Mouse (Mus musculus) CH12.LX (cell line): ENCODE data around the gene Olfr643. TPM values are rescaled to one million over a fixed set of nuclear protein-coding genes. Genes with fewer than 3 reads are reported as not detected.

Experiments
- DNase-seq: peaks from one replicate; pipeline ENCODE4 v3.0.0-alpha.2; 2013; ENCODE audit errors: extremely low read depth
- H3K27ac ChIP-seq: 2 replicates; pipeline ENCODE4 v1.5.1; 2012; ENCODE audit warnings: low read depth, mild to moderate bottlenecking, control low read depth, moderate library complexity; ENCODE audit not compliant: insufficient read depth
- H3K27me3 ChIP-seq: replicated peaks from 2 replicates; pipeline ENCODE3; 2012; ENCODE audit warnings: inconsistent platforms
- H3K36me3 ChIP-seq, 2 experiments: replicated peaks in 1 of 2; 2 replicates each; pipeline versions ENCODE3 to v1.6.1; 2012; ENCODE audit warnings: inconsistent platforms in 1 of 2, low read length in 1 of 2, mild to moderate bottlenecking in 1 of 2, mixed read lengths in 1 of 2, moderate library complexity in 1 of 2; ENCODE audit not compliant: control insufficient read depth in 1 of 2, insufficient read depth in 1 of 2
- H3K4me1 ChIP-seq, 2 experiments: 2 replicates each; pipeline ENCODE4 v1.6.1; 2012; ENCODE audit warnings: inconsistent platforms in 1 of 2, moderate library complexity in 1 of 2; ENCODE audit not compliant: insufficient read depth in 2 of 2, control insufficient read depth in 1 of 2
- H3K4me2 ChIP-seq: 2 replicates; pipeline ENCODE4 v1.6.1; 2012; ENCODE audit warnings: low read depth, mild to moderate bottlenecking, control low read depth; ENCODE audit not compliant: poor library complexity, insufficient read depth, severe bottlenecking
- H3K4me3 ChIP-seq, 3 experiments: fragments of 150-350 bp in 1 of 3; sonication (generic) in 1 of 3; replicated peaks in 1 of 3; 2 replicates each; pipeline versions ENCODE3 to v1.5.1; 2011 to 2012; ENCODE audit warnings: low read depth in 2 of 3, low read length in 2 of 3, mild to moderate bottlenecking in 2 of 3, moderate library complexity in 2 of 3, control low read depth in 1 of 3, improper control_type of control experiment in 1 of 3, inconsistent platforms in 1 of 3, mixed read lengths in 1 of 3; ENCODE audit not compliant: poor library complexity in 1 of 3
- H3K79me2 ChIP-seq: replicated peaks from 2 replicates; pipeline ENCODE4 v1.6.1; 2012; ENCODE audit warnings: mild to moderate bottlenecking, moderate library complexity; ENCODE audit not compliant: control insufficient read depth, poor library complexity, insufficient read depth, severe bottlenecking; ENCODE audit errors: extremely low read depth
- H3K9ac ChIP-seq: 2 replicates; pipeline ENCODE4 v1.6.1; 2012; ENCODE audit warnings: low read depth, mild to moderate bottlenecking, control low read depth, moderate library complexity; ENCODE audit not compliant: insufficient read depth
- H3K9me3 ChIP-seq: replicated peaks from 2 replicates; pipeline ENCODE3; 2012; ENCODE audit warnings: low read length, inconsistent platforms, mixed read lengths
- CHD1 ChIP-seq: IDR thresholded peaks from 2 replicates; pipeline ENCODE4 v1.6.1; 2012; ENCODE audit warnings: low read depth, low read length, improper control_type of control experiment, inconsistent platforms
- CTCF ChIP-seq, 2 experiments: IDR thresholded peaks in 1 of 2; conservative IDR thresholded peaks in 1 of 2; 2 replicates each; pipeline ENCODE4 v1.5.1; 2011 to 2012; ENCODE audit warnings: low read depth in 2 of 2, low read length in 2 of 2, improper control_type of control experiment in 1 of 2, inconsistent platforms in 1 of 2, mild to moderate bottlenecking in 1 of 2, moderate library complexity in 1 of 2
- ETS1 ChIP-seq: conservative IDR thresholded peaks from 2 replicates; pipeline ENCODE4 v1.6.1; 2012; ENCODE audit warnings: low read depth, mild to moderate bottlenecking, inconsistent platforms, low read length, improper control_type of control experiment, moderate library complexity
- HCFC1 ChIP-seq: IDR thresholded peaks from 2 replicates; pipeline ENCODE4 v1.6.1; 2012; ENCODE audit warnings: low read depth, mild to moderate bottlenecking, inconsistent platforms, low read length, improper control_type of control experiment
- IRF4 ChIP-seq: IDR thresholded peaks from 2 replicates; pipeline ENCODE4 v1.6.1; 2014; ENCODE audit warnings: low read depth, mild to moderate bottlenecking, inconsistent platforms, low read length, improper control_type of control experiment
- KAT2A ChIP-seq: IDR thresholded peaks from 2 replicates; pipeline ENCODE4 v1.6.1; 2012; ENCODE audit warnings: low read length, improper control_type of control experiment, inconsistent platforms; ENCODE audit not compliant: insufficient replicate concordance
- MAX ChIP-seq: IDR thresholded peaks from 2 replicates; pipeline ENCODE4 v1.6.1; 2011; ENCODE audit warnings: low read length, improper control_type of control experiment
- MXI1 ChIP-seq: IDR thresholded peaks from 2 replicates; pipeline ENCODE4 v1.6.1; 2011; ENCODE audit warnings: mild to moderate bottlenecking, low read depth, low read length, improper control_type of control experiment
- MYC ChIP-seq: IDR thresholded peaks from 2 replicates; pipeline ENCODE4 v1.6.1; 2011; ENCODE audit warnings: low read depth, mild to moderate bottlenecking, improper control_type of control experiment, low read length
- NELFE ChIP-seq: IDR thresholded peaks from 2 replicates; pipeline ENCODE4 v1.6.1; 2011; ENCODE audit warnings: low read depth, low read length, improper control_type of control experiment
- NRF1 ChIP-seq: IDR thresholded peaks from 2 replicates; pipeline ENCODE4 v1.6.1; 2014; ENCODE audit warnings: low read depth, mild to moderate bottlenecking, inconsistent platforms, low read length, improper control_type of control experiment, moderate library complexity
- POLR2A ChIP-seq: IDR thresholded peaks from 2 replicates; pipeline ENCODE4 v1.6.1; 2011; ENCODE audit warnings: low read depth, mild to moderate bottlenecking, improper control_type of control experiment, low read length
- RCOR1 ChIP-seq: conservative IDR thresholded peaks from 2 replicates; pipeline ENCODE4 v1.6.1; 2012; ENCODE audit warnings: low read depth, mild to moderate bottlenecking, inconsistent platforms, low read length, improper control_type of control experiment
- SIN3A ChIP-seq: IDR thresholded peaks from 2 replicates; pipeline ENCODE4 v1.6.1; 2012; ENCODE audit warnings: low read length, improper control_type of control experiment, inconsistent platforms
- TCF12 ChIP-seq: IDR thresholded peaks from 2 replicates; pipeline ENCODE4 v1.6.1; 2014; ENCODE audit warnings: low read depth, mild to moderate bottlenecking, inconsistent platforms, low read length, improper control_type of control experiment
- UBTF ChIP-seq: IDR thresholded peaks from 2 replicates; pipeline ENCODE4 v1.6.1; 2012; ENCODE audit warnings: low read depth, mild to moderate bottlenecking, inconsistent platforms, low read length, improper control_type of control experiment, moderate library complexity
- USF1 ChIP-seq: IDR thresholded peaks from 2 replicates; pipeline ENCODE4 v1.6.1; 2014; ENCODE audit warnings: low read depth, mild to moderate bottlenecking, inconsistent platforms, low read length, improper control_type of control experiment
- ZC3H11A ChIP-seq: IDR thresholded peaks from 2 replicates; pipeline ENCODE4 v1.6.1; 2012; ENCODE audit warnings: low read depth, mild to moderate bottlenecking, inconsistent platforms, low read length, improper control_type of control experiment
- ZNF384 ChIP-seq: IDR thresholded peaks from 2 replicates; pipeline ENCODE4 v1.6.1; 2012; ENCODE audit warnings: low read depth, low read length, improper control_type of control experiment, inconsistent platforms
- dilution Hi-C: fragments of 300-500 bp; cut with MboI; formaldehyde crosslinking; loops from 2 replicates; pipeline ENCODE4 v1.14.3; 2020; ENCODE audit warnings: low sequenced_read_pairs; ENCODE audit not compliant: extremely low pct_unique_long_range_greater_than_20kb, extremely low pct_ligation_motif_present
- in situ Hi-C: fragments of 300-500 bp; cut with MboI; formaldehyde crosslinking; loops from 3 replicates; pipeline ENCODE4 v1.14.3; 2019; ENCODE audit warnings: low sequenced_read_pairs, low pct_ligation_motif_present, low pct_unique_long_range_greater_than_20kb, mixed read lengths
- polyA plus RNA-seq: library from polyadenylated mRNA; unstranded; fragments of >175 nt; gene quantifications from 2 replicates; pipeline ENCODE4 v1.2.1, GENCODE M21; 2012; ENCODE audit warnings: low read depth; ENCODE audit not compliant: insufficient read length
- total RNA-seq, 2 experiments: library from RNA; depleted of rRNA; stranded (reverse); fragments of 300-350 nt in 1 of 2; fragments of >200 nt in 1 of 2; gene quantifications; 2 replicates each; pipeline ENCODE4 v1.2.3; 2012 to 2014

The Olfr643 gene
- total and polyA plus RNA-seq, 3 experiments: not detected

GRCm38 (mm10) chr7:104050745-104051144 lies 86.5 kb downstream of the Olfr643 start:
- Histone ChIP-seq H3K27ac (no peak overlapping the region), H3K79me2 (no peaks in the 10 kb centered on the region), H3K36me3 (no peaks in the 10 kb centered on the region), H3K9ac (no peak overlapping the region), H3K4me3 (no peak overlapping the region), H3K27me3 (no peaks in the 10 kb centered on the region), H3K4me1 (no peaks in the 10 kb centered on the region), H3K9me3 (no peaks in the 10 kb centered on the region), H3K4me2 (no peak overlapping the region)
- dilution Hi-C loops: no loop called here
- in situ Hi-C loops: no loop called here
- TF ChIP-seq HCFC1: no peak
- TF ChIP-seq CHD1: no peak
- no peak for TF ChIP-seq KAT2A
- no peak for TF ChIP-seq ZNF384
- TF ChIP-seq MYC: no peak
- TF ChIP-seq CTCF (conservative IDR thresholded peaks at IDR 0.05 in 1 of 2, IDR thresholded peaks at IDR 0.05 in 1 of 2; ENCODE audit: low read depth in 2 of 2, low read length in 2 of 2): no peak
- no peak for TF ChIP-seq RCOR1
- no peak for TF ChIP-seq ZC3H11A
- TF ChIP-seq TCF12: no peak
- TF ChIP-seq USF1: no peak
- no peak for TF ChIP-seq ETS1
- TF ChIP-seq UBTF: no peak
- no peak for DNase-seq

GRCm38 (mm10) chr7:104035145-104035544 lies 102.1 kb downstream of the Olfr643 start, which contains the start of gene Olfr641:
TSS of gene Olfr641 (plus strand) at chr7:104035445.
- no peak within 1 kb of the TSS for H3K27ac ChIP-seq
- dilution Hi-C loops: no loop called here
- in situ Hi-C loops: no loop called here

More at GRCm38 (mm10) chr7:104035145-104035544, 102.1 kb downstream of the Olfr643 start, which contains the start of gene Olfr641:
- Histone ChIP-seq H3K4me2 (no peak within 1 kb of the TSS), H3K27me3 (no peaks in the 10 kb centered on the region), H3K9ac (no peak within 1 kb of the TSS), H3K36me3 (no peaks in the 10 kb centered on the region), H3K79me2 (no peaks in the 10 kb centered on the region), H3K9me3 (no peaks in the 10 kb centered on the region), H3K4me1 (no peaks in the 10 kb centered on the region)
- no peak for DNase-seq
- TF ChIP-seq SIN3A (no peak), MXI1 (no peak), POLR2A (no peak), IRF4 (no peak), MAX (no peak), UBTF (no peak), USF1 (no peak), NELFE (no peak), KAT2A (no peak), ETS1 (no peak), ZNF384 (no peak), NRF1 (no peak), RCOR1 (no peak)
- TF ChIP-seq, all 38 proteins: peak for 0
- no peak within 1 kb of the TSS for H3K4me3 ChIP-seq
